Mouse (Mus musculus) G1E (cell line): ENCODE results near the gene Tmem129. TPM values are rescaled to one million over a fixed set of nuclear protein-coding genes. Genes with fewer than 3 reads are reported as not detected.

Experiments
- ATAC-seq: 2 replicates; pipeline ENCODE4 v1.8.0; 2016; ENCODE audit warnings: mild to moderate bottlenecking; ENCODE audit not compliant: insufficient number of reproducible peaks, poor library complexity, low FRiP score, severe bottlenecking; ENCODE audit errors: extremely low read depth
- DNase-seq: peaks from one replicate; pipeline ENCODE4 v3.0.0; 2012; ENCODE audit warnings: low spot score
- H3K27me3 ChIP-seq: 2 replicates; pipeline ENCODE4 v1.6.1; 2012; ENCODE audit warnings: mild to moderate bottlenecking, low read length, inconsistent platforms; ENCODE audit not compliant: insufficient read depth
- H3K36me3 ChIP-seq: replicated peaks from 2 replicates; pipeline ENCODE3; 2012; ENCODE audit warnings: mild to moderate bottlenecking, inconsistent platforms
- H3K4me1 ChIP-seq: 2 replicates; pipeline ENCODE4 v1.6.1; 2012; ENCODE audit warnings: low read depth, low read length, inconsistent platforms, mixed read lengths; ENCODE audit not compliant: insufficient read depth
- H3K4me3 ChIP-seq: 2 replicates; pipeline ENCODE4 v1.5.1; 2012; ENCODE audit warnings: low read depth, mild to moderate bottlenecking, inconsistent platforms, low read length, moderate library complexity, mixed read lengths
- H3K9me3 ChIP-seq: replicated peaks from 2 replicates; pipeline ENCODE4 v1.6.1; 2012; ENCODE audit warnings: inconsistent platforms
- CTCF ChIP-seq: IDR thresholded peaks from 2 replicates; pipeline ENCODE4 v1.5.1; 2012; ENCODE audit warnings: low read depth, low read length, inconsistent platforms, mixed read lengths
- GATA1 ChIP-seq: IDR thresholded peaks from 2 replicates; pipeline ENCODE4 v1.6.1; 2012; ENCODE audit warnings: borderline replicate concordance, low read length, inconsistent platforms, mixed read lengths
- GATA2 ChIP-seq: IDR thresholded peaks from 2 replicates; pipeline ENCODE4 v1.6.1; 2012; ENCODE audit warnings: low read depth, low read length, inconsistent platforms, borderline replicate concordance
- POLR2AphosphoS5 ChIP-seq: IDR thresholded peaks from 2 replicates; pipeline ENCODE4 v1.6.1; 2012; ENCODE audit warnings: low read depth, low read length, inconsistent platforms; ENCODE audit not compliant: insufficient replicate concordance
- TAL1 ChIP-seq: conservative IDR thresholded peaks from 2 replicates; pipeline ENCODE4 v1.6.1; 2012; ENCODE audit warnings: low read depth, low read length, inconsistent platforms, mixed read lengths
- polyA plus RNA-seq: library from polyadenylated mRNA; stranded (reverse); fragments of >175 nt; gene quantifications from 2 replicates; pipeline ENCODE4 v1.2.3, GENCODE M21; 2012
- total RNA-seq, 2 experiments: library from RNA; stranded (forward) in 1 of 2; stranded (reverse) in 1 of 2; fragments of 200-1000 nt in 1 of 2; fragments of >200 nt in 1 of 2; fragmentation: Nextera tagmentation in 1 of 2; gene quantifications; 2 replicates each; pipeline ENCODE4 v1.2.3; 2014 to 2017

Tmem129 gene
- total and polyA plus RNA-seq, 3 experiments, result 13.7 to 29.2 (median 22.3) TPM

DNA sequence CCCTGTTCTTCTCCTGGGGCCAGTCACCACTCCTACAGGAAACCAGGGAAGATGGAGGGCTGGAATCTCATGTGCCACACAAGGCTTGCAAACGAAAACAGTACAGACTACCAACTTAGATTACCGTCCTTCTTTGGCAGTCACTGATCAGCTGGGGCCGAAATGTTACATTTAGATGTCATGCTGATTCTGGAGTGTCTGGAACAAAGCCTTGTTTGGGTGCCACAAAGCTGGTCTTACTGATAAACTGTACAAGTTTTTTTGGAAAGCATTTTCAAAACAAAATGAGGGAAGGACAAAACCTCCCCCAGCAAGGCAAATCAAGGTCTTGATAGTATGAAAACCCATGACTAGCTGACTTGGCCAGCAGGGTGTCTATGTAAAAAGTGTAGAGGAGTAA, 34.5 kb downstream of the Tmem129 start:
- ATAC-seq (no peak), DNase-seq (no peak)
- Histone ChIP-seq H3K4me1 (peaks cover 41% of the 10 kb centered on the region), H3K36me3 (peaks cover 77% of the 10 kb centered on the region), H3K4me3 (no peak overlapping the region), H3K27me3 (no peaks in the 10 kb centered on the region), H3K9me3 (no peaks in the 10 kb centered on the region)
- no peak for TF ChIP-seq GATA1
- no peak for TF ChIP-seq POLR2AphosphoS5
- TF ChIP-seq TAL1, result no peak
- no peak for TF ChIP-seq CTCF
- no peak for TF ChIP-seq GATA2

DNA sequence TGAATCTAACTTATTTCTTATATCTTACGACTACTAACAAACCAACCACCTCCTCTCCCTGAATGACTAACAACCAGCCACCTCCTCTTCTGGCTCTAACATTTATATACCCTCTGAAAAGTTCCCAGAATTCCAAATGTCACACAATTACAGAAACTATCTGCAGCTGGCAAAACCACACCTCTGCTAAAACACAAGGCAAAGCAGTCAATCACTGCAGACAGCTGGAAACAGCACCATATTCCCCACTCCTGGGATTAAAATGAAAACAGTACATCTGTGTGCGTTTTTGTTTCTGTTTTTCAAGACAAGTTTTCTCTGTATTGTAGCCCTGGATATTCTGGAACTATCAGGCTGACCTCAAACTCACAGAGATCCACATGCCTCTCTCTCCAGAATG, 35.5 kb downstream of the Tmem129 start:
- TF ChIP-seq GATA2 (no peak), CTCF (no peak)
- DNase-seq, result no peak
- H3K4me1 ChIP-seq, result peaks cover 37% of the 10 kb centered on the region
- no peaks in the 10 kb centered on the region for H3K9me3 ChIP-seq
- H3K4me3 ChIP-seq, result no peak overlapping the region
- H3K36me3 ChIP-seq, result peaks cover 86% of the 10 kb centered on the region
- no peaks in the 10 kb centered on the region for H3K27me3 ChIP-seq
- no peak for ATAC-seq

DNA sequence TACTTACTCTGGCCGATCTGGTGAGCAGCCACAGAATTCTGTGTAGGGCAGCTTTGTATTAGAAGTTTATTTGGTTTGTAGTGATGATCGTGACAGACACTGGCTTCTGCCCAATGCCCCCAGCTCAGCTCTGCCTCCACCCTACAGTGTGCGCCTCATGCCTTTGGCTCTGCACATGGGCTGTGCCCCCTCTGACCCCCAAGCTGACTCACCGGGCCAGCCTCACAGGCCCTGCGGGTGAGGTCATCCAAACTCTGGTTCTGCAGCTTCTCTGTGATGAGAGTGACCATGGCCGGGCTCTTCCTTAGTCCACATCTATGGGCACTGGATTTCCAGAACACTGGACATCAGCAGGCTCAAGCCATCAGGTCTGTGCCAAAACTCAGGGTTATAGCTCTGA, 43.8 kb downstream of the Tmem129 start:
- Histone ChIP-seq H3K4me1 (peaks cover 13% of the 10 kb centered on the region), H3K36me3 (peaks cover 91% of the 10 kb centered on the region), H3K27me3 (no peaks in the 10 kb centered on the region), H3K4me3 (no peak overlapping the region), H3K9me3 (no peaks in the 10 kb centered on the region)
- TF ChIP-seq GATA2 (no peak), GATA1 (no peak)
- DNase-seq, result no peak
- ATAC-seq, result no peak

DNA sequence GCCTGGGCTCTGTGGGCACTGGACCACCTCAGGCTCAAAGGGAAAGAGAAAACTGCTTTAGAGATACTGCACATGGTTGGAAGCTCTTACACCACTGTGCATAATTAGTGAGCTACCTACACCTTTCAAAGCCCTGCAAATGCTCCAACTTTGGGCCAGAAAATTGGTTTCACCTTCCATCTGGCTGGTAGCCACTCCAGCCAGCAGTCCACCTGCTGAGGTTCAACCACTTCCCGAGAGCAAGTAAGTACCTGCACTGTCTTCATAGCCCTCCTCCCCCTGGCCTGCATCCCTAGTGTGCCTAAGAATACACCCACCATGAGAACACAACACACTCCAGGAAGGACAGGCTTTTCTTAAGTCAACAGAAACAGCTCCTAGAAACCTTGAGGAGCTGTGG, 46.4 kb downstream of the Tmem129 start:
- Histone ChIP-seq H3K9me3 (no peaks in the 10 kb centered on the region), H3K27me3 (no peaks in the 10 kb centered on the region), H3K36me3 (peaks cover 96% of the 10 kb centered on the region), H3K4me3 (no peak overlapping the region), H3K4me1 (peaks cover 4% of the 10 kb centered on the region)
- ATAC-seq (no peak), DNase-seq (no peak)
- TF ChIP-seq TAL1 (no peak), POLR2AphosphoS5 (no peak), CTCF (no peak), GATA2 (no peak), GATA1 (no peak)

DNA sequence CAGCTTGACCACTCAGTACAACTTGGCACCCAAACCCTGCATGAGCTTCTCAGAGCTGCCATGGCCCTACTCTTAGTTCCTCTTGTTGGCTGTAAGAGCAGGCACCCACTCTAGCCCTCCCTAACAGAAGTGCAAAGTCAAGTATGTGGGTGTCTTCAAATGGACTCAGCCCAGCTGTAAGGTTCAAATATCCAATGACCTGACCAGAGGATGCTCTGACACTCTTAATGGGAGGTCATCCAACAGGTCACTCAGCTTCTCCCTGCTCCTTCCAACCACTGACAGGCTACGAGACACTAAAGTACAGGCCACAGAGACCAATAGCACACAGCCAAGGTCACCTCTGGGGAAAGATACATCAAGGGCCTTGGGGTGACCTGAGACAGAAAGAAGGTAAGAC, 49.0 kb downstream of the Tmem129 start:
- Histone ChIP-seq H3K36me3 (peaks cover 97% of the 10 kb centered on the region), H3K9me3 (no peaks in the 10 kb centered on the region), H3K4me1 (peaks cover 4% of the 10 kb centered on the region; the same call in 1 of the 2 replicates), H3K4me3 (no peak overlapping the region), H3K27me3 (no peaks in the 10 kb centered on the region)
- TF ChIP-seq POLR2AphosphoS5, result no peak
- TF ChIP-seq GATA1, result no peak
- no peak for TF ChIP-seq GATA2
- TF ChIP-seq CTCF, result no peak
- no peak for TF ChIP-seq TAL1
- ATAC-seq (no peak), DNase-seq (no peak)

DNA sequence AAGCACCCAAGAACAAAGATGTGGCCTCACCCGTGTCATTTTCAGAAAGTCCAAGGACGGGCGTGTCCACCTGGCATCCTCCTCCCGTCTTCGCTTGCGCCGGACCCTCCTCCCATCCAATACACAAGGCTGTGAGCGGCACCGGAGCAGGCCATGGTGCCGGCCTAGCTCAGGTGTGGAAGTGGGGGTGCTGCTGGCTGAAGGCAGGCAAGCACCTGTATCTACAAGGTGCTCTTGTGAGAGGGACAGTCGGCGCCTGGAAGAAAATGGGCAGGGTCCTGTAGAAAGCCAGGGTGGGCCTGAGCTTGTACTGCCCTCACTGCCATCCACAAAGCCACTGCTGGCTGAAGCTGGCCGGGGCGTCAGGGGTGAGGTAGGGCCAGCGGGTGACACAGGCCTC, 50.8 kb downstream of the Tmem129 start:
- TF ChIP-seq POLR2AphosphoS5 (no peak), GATA2 (no peak), TAL1 (no peak), GATA1 (no peak), CTCF (no peak)
- Histone ChIP-seq H3K4me1 (peaks cover 12% of the 10 kb centered on the region), H3K36me3 (peaks cover 97% of the 10 kb centered on the region), H3K4me3 (no peak overlapping the region), H3K27me3 (no peaks in the 10 kb centered on the region), H3K9me3 (no peaks in the 10 kb centered on the region)
- ATAC-seq (no peak), DNase-seq (no peak)

DNA sequence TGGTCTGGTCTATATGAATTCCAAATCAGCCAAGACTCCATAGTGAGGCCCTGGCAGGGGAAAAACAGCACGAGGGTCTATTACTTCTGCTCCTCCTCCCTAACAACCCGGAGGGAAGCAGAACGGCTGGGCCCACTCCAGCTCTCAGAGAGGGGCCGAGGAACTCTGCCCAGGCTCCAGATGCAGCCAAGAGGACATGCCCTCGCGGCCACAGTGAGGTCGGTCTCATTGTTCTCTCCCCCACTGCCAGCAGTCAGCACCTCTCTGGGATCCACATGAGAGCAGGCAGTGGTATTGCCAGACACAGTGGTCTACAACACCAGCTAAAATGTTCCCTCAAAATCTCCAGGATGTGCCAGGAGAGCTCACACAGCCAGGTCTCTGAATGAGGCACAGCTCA, 51.6 kb downstream of the Tmem129 start:
- Histone ChIP-seq H3K36me3 (peaks cover 97% of the 10 kb centered on the region), H3K4me1 (peaks cover 12% of the 10 kb centered on the region), H3K9me3 (no peaks in the 10 kb centered on the region), H3K4me3 (no peak overlapping the region), H3K27me3 (no peaks in the 10 kb centered on the region)
- DNase-seq (no peak), ATAC-seq (no peak)
- no peak for TF ChIP-seq TAL1
- TF ChIP-seq GATA2, result no peak
- TF ChIP-seq GATA1, result no peak
- TF ChIP-seq CTCF, result no peak
- TF ChIP-seq POLR2AphosphoS5, result no peak
